Mouse (Mus musculus): ENCODE measurements around the gene Tefm.

- no peak for TF ChIP-seq POLR2A (IDR thresholded peaks at IDR 0.05; ENCODE audit: extremely low read depth, insufficient read depth, low read length)
- no peak for TF ChIP-seq CTCF (IDR thresholded peaks at IDR 0.05; ENCODE audit: extremely low read depth, insufficient read depth, low read length)
Observed at GRCm38 (mm10) chr11:80150566-80150965, 8.6 kb upstream of the Tefm start.

All from cortical plate, adult 2 months (tissue).